Mouse (Mus musculus) stomach, postnatal 0 days (tissue): ENCODE results near the gene Eif4h. TPM values are rescaled to one million over a fixed set of nuclear protein-coding genes. Genes with fewer than 3 reads are reported as not detected.
"Not testable (repeated sequence)": the region's sequence is repeated elsewhere in the genome, so short reads cannot be mapped to it uniquely, and the experiment has no call there.

Experiments used
- ATAC-seq: fragments of 200-750 bp; cut with Nextera tagmentation; 2 replicates; pipeline ENCODE4 v1.8.0; 2017; ENCODE audit not compliant: low FRiP score, low TSS enrichment
- DNase-seq: peaks from one replicate; pipeline ENCODE4 v3.0.0-alpha.2; 2016; ENCODE audit warnings: low spot score
- H3K27ac ChIP-seq: fragments of 300-500 bp; sonication (generic); replicated peaks from 2 replicates; pipeline ENCODE4 v1.5.1; 2014; ENCODE audit warnings: mild to moderate bottlenecking, control low read depth
- H3K27me3 ChIP-seq: fragments of 300-500 bp; sonication (generic); 2 replicates; pipeline ENCODE4 v1.6.1; 2014; ENCODE audit warnings: low read length; ENCODE audit not compliant: control insufficient read depth, insufficient read depth
- H3K36me3 ChIP-seq: fragments of 300-500 bp; sonication (generic); 2 replicates; pipeline ENCODE4 v1.6.1; 2014; ENCODE audit warnings: low read length, mixed read lengths; ENCODE audit not compliant: control insufficient read depth, insufficient read depth
- H3K4me1 ChIP-seq: fragments of 300-500 bp; sonication (generic); replicated peaks from 2 replicates; pipeline ENCODE4 v1.6.1; 2014; ENCODE audit warnings: antibody characterized with exemption; ENCODE audit not compliant: control insufficient read depth, insufficient read depth
- H3K4me2 ChIP-seq: fragments of 300-500 bp; sonication (generic); replicated peaks from 2 replicates; pipeline ENCODE4 v1.6.1; 2014; ENCODE audit warnings: low read depth, mild to moderate bottlenecking, control low read depth, moderate library complexity
- H3K4me3 ChIP-seq: fragments of 300-500 bp; sonication (generic); 2 replicates; pipeline ENCODE4 v1.5.1; 2014; ENCODE audit warnings: low read depth, low read length, control low read depth
- H3K9ac ChIP-seq: fragments of 300-500 bp; sonication (generic); 2 replicates; pipeline ENCODE4 v1.6.1; 2014; ENCODE audit warnings: mild to moderate bottlenecking, low read length, control low read depth, mixed read lengths
- H3K9me3 ChIP-seq: fragments of 300-500 bp; sonication (generic); 2 replicates; pipeline ENCODE4 v1.6.1; 2016; ENCODE audit warnings: low read length; ENCODE audit not compliant: control insufficient read depth
- CTCF ChIP-seq: IDR thresholded peaks from 2 replicates; pipeline ENCODE4 v1.5.1; 2016; ENCODE audit warnings: antibody characterized with exemption, low read depth, mild to moderate bottlenecking, moderate library complexity
- EP300 ChIP-seq: optimal IDR thresholded peaks from 2 replicates; pipeline ENCODE3; 2016; ENCODE audit warnings: antibody characterized with exemption
- WGBS: fragments of 180-500 bp; shearing (Covaris S2); extraction: QIAGEN DNeasy Blood & Tissue Kit; methylation state at CpG from one replicate; pipeline ENCODE4 v1.1.7; 2014; 5-methylcytosine and 5-hydroxymethylcytosine counted together
- polyA plus RNA-seq: library from polyadenylated mRNA; unstranded; fragments of >200 nt; fragmentation: Nextera tagmentation; extraction: Ambion mirVana; gene quantifications from 2 replicates; pipeline ENCODE4 v1.2.1, GENCODE M21; 2015

Eif4h gene
- polyA plus RNA-seq, 1 experiment from 2014 or later: 238 TPM

GRCm38 (mm10) chr5:134669001-134669708 is 29.9 kb upstream of the Eif4h start:
- Histone ChIP-seq H3K36me3 (peaks cover 8% of the 10 kb centered on the region; the same call in 1 of the 2 replicates), H3K9me3 (no peaks in the 10 kb centered on the region), H3K27ac (no peak overlapping the region), H3K4me2 (no peak overlapping the region), H3K4me3 (no peak overlapping the region), H3K27me3 (no peaks in the 10 kb centered on the region), H3K9ac (no peak overlapping the region), H3K4me1 (no peaks in the 10 kb centered on the region)
- WGBS: 79% methylated on average over 20 of the region's 20 CpGs
- no peak for ATAC-seq
- peak; percentile 39 for TF ChIP-seq CTCF
- no peak for TF ChIP-seq EP300
- DNase-seq: no peak

DNA sequence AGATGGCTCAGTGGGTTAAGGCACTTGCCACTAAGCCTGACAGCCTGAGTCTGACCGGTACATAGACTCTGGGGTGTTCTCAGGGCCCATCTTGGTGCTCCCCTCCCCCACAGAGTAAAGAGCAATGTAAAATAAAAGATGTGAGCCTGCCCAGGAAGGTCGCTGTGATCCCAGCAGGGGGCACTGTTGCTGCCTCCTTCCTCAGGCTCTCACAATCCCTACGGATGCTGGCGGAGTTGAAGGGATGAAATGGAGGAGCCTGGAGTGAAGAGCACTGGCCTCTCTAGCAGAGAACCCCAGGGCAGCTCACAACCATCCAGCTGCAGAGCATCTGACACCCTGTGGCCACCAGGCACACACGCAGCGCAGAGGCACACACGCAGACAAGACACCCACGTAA is 29.2 kb upstream of the Eif4h start:
- peak; percentile 23; the same call in 1 of the 2 replicates for ATAC-seq
- H3K4me3 ChIP-seq: no peak overlapping the region
- peak; percentile 36 for DNase-seq
- H3K9me3 ChIP-seq: no peaks in the 10 kb centered on the region
- TF ChIP-seq EP300: no peak
- TF ChIP-seq CTCF: peak; percentile 77
- H3K27ac ChIP-seq: no peak overlapping the region
- no peaks in the 10 kb centered on the region for H3K4me1 ChIP-seq
- 58% methylated on average over 8 of the region's 8 CpGs for WGBS
- no peak overlapping the region for H3K9ac ChIP-seq
- H3K27me3 ChIP-seq: no peaks in the 10 kb centered on the region
- peaks cover 8% of the 10 kb centered on the region; the same call in 1 of the 2 replicates for H3K36me3 ChIP-seq
- no peak overlapping the region for H3K4me2 ChIP-seq

DNA sequence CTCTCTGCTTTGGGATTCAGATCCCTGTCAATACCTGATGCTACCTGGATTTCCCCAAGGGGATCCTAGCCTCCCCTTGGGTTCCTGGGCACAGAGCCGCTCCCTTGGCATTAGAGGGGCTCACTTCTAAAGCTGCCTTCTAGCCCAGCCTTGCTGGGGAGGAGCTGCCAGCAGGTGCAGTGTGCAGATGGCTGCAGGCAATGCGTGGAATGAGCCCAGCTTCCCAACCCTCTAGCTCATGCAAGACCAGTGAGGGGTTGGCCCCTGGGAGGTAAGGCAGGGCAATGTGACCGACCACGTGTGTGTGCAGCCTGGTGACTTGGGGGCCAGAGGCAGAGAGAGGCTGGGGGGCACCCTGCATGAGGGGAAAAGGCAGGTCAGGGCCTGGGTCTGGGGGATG is 17.4 kb upstream of the Eif4h start:
- Histone ChIP-seq H3K27ac (no peak overlapping the region), H3K27me3 (no peaks in the 10 kb centered on the region), H3K4me2 (no peak overlapping the region), H3K9me3 (no peaks in the 10 kb centered on the region), H3K4me3 (no peak overlapping the region), H3K36me3 (no peaks in the 10 kb centered on the region; the same call in 1 of the 2 replicates), H3K4me1 (no peaks in the 10 kb centered on the region), H3K9ac (no peak overlapping the region)
- 78% methylated on average over 4 of the region's 4 CpGs for WGBS
- TF ChIP-seq CTCF: no peak
- no peak for TF ChIP-seq EP300
- DNase-seq (no peak), ATAC-seq (no peak)

GRCm38 (mm10) chr5:134652015-134652414 is 12.7 kb upstream of the Eif4h start:
- H3K4me1 ChIP-seq: no peaks in the 10 kb centered on the region
- TF ChIP-seq EP300: no peak
- no peak for TF ChIP-seq CTCF
- 11% methylated on average over 7 of the region's 7 CpGs for WGBS
- H3K36me3 ChIP-seq: no peaks in the 10 kb centered on the region; the same call in 1 of the 2 replicates
- DNase-seq: peak; percentile 80
- H3K9me3 ChIP-seq: no peaks in the 10 kb centered on the region
- no peak overlapping the region for H3K9ac ChIP-seq
- H3K27ac ChIP-seq: no peak overlapping the region; the same call in 1 of the 2 replicates
- H3K4me2 ChIP-seq: no peak overlapping the region
- peak; percentile 81 for ATAC-seq
- no peak overlapping the region for H3K4me3 ChIP-seq
- H3K27me3 ChIP-seq: no peaks in the 10 kb centered on the region

DNA sequence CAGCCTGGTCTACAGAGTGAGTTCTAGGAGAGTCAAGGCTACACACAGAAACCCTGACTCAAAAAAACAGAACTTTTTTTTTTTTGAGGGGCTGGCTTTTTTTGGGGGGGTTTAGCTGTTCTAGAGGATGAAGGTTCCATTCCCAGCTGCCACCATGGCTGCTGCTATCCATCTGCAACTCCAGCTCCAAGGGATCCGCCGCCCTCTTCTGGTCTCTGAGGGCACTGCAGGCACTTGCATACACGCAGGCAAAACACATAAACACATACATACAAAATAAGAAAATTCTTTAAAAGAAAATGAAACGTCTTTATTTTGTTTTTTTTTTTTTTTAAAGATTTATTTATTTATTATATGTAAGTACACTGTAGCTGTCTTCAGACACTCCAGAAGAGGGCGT is 11.6 kb upstream of the Eif4h start:
- 46% methylated on average over 4 of the region's 5 CpGs for WGBS
- TF ChIP-seq CTCF (peak; percentile 72), EP300 (no peak)
- ATAC-seq: no peak

GRCm38 (mm10) chr5:134648976-134649375 is 9.7 kb upstream of the Eif4h start:
- H3K9me3 ChIP-seq, H3K27me3 ChIP-seq, H3K4me3 ChIP-seq, H3K36me3 ChIP-seq, H3K4me1 ChIP-seq, H3K27ac ChIP-seq, H3K9ac ChIP-seq, ATAC-seq, H3K4me2 ChIP-seq, DNase-seq: not testable (repeated sequence)
- 82% methylated on average over 2 of the region's 4 CpGs for WGBS

More for the DNA sequence above, 11.6 kb upstream of the Eif4h start:
- no peak overlapping the region for H3K27ac ChIP-seq
- H3K4me3 ChIP-seq: no peak overlapping the region
- H3K36me3 ChIP-seq: no peaks in the 10 kb centered on the region
- H3K9me3 ChIP-seq: no peaks in the 10 kb centered on the region
- DNase-seq: peak; percentile 64
- no peak overlapping the region for H3K4me2 ChIP-seq
- no peaks in the 10 kb centered on the region for H3K27me3 ChIP-seq
- H3K4me1 ChIP-seq: no peaks in the 10 kb centered on the region
- no peak overlapping the region for H3K9ac ChIP-seq
